Mouse (Mus musculus) granulocyte monocyte progenitor cell, adult 5-6 weeks (primary cell): ENCODE results near the gene Atp5k. TPM values are rescaled to one million over a fixed set of nuclear protein-coding genes. Genes with fewer than 3 reads are reported as not detected.

Experiments
- ATAC-seq: replicated peaks from 2 replicates; pipeline ENCODE4 v1.8.0; 2016; ENCODE audit warnings: mild to moderate bottlenecking, moderate TSS enrichment, inconsistent platforms; ENCODE audit not compliant: poor library complexity, severe bottlenecking
- total RNA-seq, 2 experiments: library from RNA; stranded (forward) in 1 of 2; stranded (reverse) in 1 of 2; fragments of 200-712, 200-1000 nt in 1 of 2; fragments of >200 nt in 1 of 2; fragmentation: Nextera tagmentation in 1 of 2; gene quantifications; 2 replicates each; pipeline ENCODE4 v1.2.3; 2014 to 2017

Gene Atp5k
- 336 and 382 TPM in 2 replicates for total RNA-seq (2014; fragmentation: Nextera tagmentation)
- 162 and 258 TPM in 2 replicates for total RNA-seq (2017)

GRCm38 (mm10) chr5:108433804-108434587 is at the start of gene Atp5k:
Gene Atp5k, minus strand, starts transcription at chr5:108434448.
- ATAC-seq: peak; percentile 98

- ATAC-seq: no peak
These were observed 48.8 kb upstream of the Atp5k start for GRCm38 (mm10) chr5:108483006-108483405.

GRCm38 (mm10) chr5:108475977-108476376 is 41.7 kb upstream of the Atp5k start:
- ATAC-seq: no peak

DNA sequence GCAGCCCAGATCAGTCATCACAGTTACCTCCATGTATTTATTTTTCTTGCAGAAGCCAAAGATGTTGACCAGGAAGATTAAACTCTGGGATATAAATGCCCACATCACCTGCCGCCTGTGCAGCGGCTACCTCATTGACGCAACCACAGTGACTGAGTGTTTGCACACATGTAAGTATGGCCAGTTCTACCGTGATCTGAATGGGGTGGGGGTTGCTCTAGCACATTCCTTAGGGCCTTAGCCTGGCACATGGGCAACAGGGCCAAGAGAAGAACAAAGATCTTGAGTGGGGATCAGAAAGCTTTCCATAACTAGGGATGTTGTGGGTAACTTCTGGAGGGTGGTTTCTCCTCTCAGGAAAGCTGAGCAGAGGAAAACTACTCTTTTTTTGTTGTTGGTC is 39.5 kb upstream of the Atp5k start:
- ATAC-seq: no peak

DNA sequence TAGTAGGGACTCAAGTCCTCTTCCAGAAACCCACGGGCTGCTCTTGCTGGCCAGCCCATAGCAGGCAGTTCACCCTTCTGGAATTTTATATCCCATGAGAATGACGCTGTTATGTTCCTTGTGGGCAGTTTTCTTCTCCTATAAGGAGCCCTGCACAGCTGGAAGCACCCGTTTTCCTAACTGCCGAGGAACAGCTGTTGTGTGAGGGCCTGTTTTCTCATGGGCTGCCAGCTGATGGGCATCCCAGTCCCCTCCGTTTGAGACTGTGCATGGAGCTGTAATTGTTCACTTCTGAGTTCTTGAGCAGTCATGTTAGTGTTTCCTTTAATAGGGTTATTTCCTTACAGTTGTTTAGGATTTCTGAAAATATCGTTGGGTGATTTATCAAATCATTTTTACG is 35.4 kb upstream of the Atp5k start:
- ATAC-seq: no peak

DNA sequence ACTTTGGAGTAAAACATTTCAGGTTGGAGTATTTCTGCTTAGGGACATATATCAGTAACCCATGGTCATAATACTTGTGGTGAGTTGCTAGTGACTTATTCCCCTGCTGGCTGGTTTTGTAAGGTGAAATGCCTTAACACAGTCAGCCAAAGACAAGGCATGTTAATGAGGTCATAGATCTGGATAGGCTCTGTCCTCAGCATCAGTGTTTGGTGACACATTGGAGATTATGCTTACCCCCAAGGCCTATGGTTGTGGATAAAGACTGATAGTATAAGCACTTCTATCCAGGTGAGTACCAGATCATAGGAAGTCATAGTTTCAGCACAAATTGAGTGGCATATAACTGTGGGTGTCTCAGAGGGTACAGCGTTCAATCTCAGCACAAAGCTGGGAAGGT is 32.4 kb upstream of the Atp5k start:
- no peak for ATAC-seq

DNA sequence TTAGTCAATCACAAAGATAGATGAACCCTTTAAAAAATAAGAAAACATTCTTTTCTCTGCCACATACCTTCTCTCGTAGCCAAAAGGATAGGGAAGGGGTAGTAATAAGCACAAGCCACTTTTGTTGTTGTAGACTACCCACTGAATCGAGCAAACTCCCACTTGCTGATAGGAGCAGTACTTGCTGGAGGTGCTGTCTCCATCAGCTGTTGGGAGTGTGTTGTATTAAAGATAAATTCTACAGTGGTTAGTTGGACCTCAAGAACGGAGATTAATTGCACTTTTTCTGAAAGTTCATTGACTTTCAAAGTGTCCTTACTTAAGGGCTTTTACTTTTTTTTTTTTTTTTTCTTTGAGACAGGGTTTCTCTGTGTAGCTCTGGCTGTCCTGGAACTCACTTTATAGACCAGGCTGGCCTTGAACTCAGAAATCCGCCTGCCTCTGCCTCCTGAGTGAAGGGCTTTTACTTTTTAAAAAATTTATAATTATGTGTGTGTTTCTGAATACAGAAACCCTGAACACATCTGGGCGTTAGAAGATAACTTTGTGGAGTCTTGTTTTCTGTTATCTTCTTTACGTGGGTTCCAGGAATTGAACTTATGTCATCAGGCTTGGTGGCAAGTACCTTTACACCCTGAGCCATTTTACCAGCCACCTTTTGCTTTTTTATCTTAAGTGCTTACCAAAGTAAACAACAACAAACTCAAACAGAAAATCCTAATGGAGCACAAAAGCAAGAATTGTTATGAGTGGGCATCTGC is 31.1 kb upstream of the Atp5k start:
- no peak for ATAC-seq

- no peak for ATAC-seq
These were observed 28.2 kb upstream of the Atp5k start for GRCm38 (mm10) chr5:108462446-108462845.

DNA sequence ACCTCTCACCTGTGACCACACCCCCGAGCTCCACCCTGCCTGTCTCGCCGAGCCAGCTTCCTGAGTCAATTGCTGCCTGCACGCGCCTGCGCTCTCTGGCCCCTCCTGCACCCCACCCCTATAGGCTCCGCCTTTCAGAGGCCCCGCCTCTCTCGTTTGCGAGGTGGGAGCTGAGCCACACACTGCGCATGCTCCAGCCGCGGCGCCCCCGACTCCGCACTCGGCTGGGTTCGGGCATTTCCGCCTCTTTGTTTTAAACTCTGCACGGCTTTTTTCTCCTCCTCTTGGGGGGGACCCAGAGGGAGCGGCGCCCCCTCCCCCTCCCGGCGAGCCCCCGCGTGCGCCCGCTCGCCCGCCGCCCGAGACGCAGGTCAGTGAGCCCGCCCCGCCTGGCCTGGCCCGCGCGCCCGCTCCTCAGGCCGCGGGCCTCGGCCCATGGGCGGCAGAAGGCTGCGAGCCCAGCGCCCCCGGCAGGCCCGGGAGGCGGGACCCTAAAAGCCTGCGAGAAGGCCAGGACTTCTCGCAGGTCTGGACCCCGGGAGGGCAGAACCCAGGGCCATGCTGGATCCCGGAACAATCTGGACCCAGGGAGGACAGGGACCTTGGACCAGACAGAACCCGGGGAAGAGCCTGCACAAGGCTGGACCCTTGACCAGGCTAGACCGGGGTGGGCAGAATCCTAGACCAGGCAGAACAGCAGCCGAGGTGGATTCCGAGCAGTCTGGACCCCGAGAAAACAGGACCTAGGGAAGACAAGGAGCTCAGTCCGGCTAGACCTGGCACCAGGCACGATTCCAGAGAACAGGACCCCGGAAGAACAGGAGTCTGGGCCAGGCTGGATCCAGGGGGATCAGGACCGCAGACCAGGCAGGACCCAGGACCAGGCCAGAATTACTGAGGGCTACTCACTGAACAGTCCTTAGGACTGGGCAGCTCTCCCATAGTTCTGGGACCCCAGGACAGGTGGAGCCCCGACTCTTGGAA is 27.1 kb upstream of the Atp5k start, which contains the start of gene Pcgf3:
Pcgf3 (plus strand) TSS at position 151 of the 984 bp plus-strand sequence.
- ATAC-seq: peak; percentile 97

DNA sequence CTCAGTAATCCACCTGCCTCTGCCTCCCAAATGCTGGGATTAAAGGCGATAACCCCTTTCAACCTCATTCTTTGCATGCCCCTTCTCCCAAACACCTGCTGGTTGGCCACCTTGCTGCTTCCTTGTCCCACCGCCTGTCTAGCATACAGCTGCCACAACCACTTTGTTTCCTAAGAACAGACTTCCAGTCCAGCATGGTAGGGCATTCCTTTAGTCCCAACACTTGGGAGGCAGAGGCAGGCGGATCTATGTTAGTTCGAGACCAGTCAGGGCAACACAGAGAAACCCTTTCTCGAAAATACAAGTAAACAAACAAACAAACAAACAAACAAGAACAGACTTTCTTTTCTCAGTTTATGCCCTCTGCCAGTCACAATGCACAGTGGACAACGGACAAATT is 26.2 kb upstream of the Atp5k start:
- ATAC-seq: no peak

DNA sequence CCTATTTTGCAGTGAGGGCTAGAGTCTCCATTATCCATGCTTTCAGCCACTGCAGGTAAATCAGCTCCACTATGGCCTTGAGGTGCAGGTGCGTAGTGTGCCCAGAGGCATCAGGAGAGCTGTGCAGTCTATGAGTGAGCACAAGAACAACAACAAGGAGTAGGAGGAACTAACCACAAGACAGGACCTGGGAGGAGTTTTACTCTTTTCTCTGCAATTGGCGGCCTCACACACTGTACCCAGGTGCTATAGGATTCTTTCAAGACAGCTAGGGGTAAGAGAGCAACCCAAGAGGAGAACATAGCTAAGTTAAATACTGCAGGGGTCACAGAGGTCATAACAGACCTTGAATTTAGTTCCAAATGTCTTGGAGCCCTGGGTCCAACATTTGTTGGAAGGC is 24.5 kb upstream of the Atp5k start:
- ATAC-seq: no peak

GRCm38 (mm10) chr5:108454094-108454493 is 19.8 kb upstream of the Atp5k start:
- ATAC-seq: no peak

DNA sequence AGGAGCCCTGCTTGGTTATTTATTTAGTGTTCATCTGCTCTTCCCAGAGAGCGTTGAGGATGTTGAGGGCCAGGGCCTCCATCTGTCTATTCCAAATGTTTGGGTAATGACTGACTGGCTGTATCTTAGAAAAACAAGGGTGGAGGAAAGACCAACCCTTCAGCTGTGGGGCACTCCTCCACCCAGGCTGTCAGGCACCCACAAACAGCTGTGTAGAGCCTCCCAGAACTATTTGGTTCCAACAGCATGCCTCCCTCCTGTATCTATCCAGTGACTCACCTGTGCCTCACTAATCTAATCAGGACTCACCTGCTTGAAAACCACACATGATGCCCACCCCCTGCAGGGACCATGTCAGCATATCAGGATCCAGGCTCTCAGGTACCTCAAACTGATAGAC is 18.2 kb upstream of the Atp5k start:
- ATAC-seq: no peak

- ATAC-seq: no peak
These were observed 17.4 kb upstream of the Atp5k start for GRCm38 (mm10) chr5:108451611-108452010.

DNA sequence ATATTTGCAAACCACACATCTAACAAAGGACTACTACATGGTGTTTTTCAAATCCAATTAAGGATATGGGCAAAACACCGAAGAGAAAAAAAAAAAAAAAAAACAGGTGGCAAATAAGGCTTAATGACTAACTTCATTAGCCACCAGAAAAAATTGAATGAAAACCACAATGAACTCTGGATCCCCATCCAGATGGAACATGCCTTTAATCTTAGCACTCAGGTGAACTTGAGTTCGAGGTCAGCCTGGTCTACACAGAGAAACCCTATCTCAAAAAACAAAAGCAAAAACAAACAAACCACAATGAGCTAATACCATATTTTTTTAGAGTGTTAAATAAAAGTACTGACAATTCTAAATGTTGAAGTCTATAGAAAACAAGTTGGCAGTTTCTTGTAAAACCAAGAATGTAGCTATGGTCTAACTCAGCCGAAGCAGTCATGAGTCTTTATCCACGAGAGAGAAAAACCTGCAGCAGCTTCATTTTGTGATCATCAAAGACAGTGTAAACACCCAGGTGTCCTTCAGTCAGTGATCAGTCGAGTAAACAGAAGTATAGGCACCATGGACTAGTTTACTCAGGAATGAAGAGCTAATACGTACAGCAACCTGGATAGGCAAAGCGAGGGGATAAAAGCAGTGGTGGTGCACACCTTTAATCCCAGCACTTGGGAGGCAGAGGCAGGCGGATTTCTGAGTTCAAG is 16.7 kb upstream of the Atp5k start:
- no peak for ATAC-seq

DNA sequence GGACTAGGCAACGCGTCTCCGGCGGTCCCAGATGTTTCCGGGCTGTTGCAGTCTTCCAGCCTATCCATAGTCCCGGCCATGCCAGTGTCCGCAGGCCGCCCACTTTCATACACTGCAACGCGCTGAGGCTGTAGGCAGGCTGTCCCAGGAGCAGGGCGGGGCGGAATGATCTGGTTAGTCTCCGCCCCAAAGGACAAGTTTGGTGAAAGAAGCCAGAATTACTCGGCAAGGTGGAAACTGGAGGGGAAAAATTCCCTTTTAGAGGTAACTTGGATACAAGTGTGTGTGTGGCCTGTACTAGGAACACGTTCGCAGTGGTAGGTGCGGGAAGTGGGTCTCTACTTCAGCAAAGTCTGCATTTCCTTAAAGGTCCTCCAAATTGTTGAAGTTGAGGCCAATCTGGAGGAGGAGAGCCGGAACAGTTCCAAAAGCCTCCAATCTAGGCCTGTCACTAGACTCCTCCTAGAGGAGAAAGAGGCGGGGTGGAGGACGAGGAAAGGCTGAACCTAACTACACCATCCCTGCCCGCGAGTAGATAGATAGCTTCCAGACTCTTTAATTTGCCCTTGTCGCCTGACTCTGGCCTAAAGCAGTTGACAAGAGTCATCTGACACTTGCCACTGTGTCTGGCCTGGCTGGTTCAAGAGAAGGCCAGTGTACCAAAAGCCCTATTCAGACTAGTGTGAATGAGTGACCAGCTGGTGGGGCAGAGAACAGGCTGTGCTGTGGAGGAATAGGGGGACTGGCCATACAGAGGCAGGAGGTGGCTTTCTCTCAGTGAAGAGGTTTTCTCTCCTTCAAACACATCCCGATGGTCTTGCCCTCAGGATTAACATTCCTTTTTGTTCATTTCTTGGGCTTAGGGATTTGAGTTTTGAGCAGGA is 14.8 kb upstream of the Atp5k start, which contains the start of gene Mfsd7a:
Mfsd7a (minus strand) TSS at position 107 of the 884 bp plus-strand sequence.
- ATAC-seq: peak; percentile 76

DNA sequence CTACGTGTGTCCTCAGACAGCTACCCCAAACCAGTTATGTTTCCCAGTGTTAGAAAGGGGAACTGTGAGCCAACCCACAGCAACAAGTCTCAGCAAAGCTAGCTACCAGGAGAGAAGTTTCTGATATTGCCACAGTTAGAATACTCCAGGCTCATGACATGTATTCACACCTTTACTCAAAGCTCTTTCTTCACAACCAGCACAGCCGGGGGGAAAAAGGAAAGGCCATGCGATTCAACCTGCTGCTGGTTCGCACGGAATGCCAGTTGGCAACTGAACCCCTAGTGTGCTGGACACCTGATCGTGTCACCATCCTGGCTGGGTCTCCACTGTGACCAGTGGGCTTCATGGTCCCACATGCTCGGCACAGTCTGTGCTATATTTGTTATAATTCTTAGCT is 13.6 kb upstream of the Atp5k start:
- ATAC-seq: peak; percentile 45

DNA sequence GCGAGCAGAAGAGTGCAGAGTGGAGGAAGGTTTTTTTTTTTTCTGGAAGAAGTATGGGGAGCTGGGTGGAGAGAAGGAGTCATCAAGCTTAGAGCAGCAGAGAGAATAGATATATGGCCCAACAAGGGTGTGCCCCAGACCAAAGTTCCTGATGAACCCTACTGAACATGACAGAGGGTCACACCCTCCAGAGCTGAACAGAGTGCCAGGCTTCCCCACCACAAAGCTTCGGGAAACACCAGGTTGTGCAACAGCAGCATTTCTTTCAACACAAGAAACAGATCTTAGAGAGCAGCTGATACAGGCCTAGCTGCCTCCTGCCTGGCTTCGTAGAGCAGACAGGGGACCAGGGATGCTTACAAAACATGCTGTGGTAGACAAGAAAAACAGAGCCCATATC is 12.7 kb upstream of the Atp5k start:
- ATAC-seq: peak; percentile 63

- no peak for ATAC-seq
These were observed 1.9 kb upstream of the Atp5k start for GRCm38 (mm10) chr5:108436101-108436500.
